Mouse (Mus musculus): ENCODE results near the gene Olfr430. TPM values are rescaled to one million over a fixed set of nuclear protein-coding genes. Genes with fewer than 3 reads are reported as not detected.
A peak's percentile ranks its signal among the peaks of the same experiment; 100 is the strongest.
"Not testable (repeated sequence)": the region's sequence is repeated elsewhere in the genome, so short reads cannot be mapped to it uniquely, and the experiment has no call there.

Olfr430 gene
- polyA plus RNA-seq, 1 experiment from 2014 or later: not detected

GRCm38 (mm10) chr1:174049357-174049756 lies 17.0 kb upstream of the Olfr430 start:
- H3K27me3 ChIP-seq (ENCODE audit: control insufficient read depth, insufficient read depth, low read length); DNase-seq (ENCODE audit: low spot score); H3K9me3 ChIP-seq (ENCODE audit: control insufficient read depth, low read length); H3K9ac ChIP-seq (ENCODE audit: low read depth, low read length); H3K4me3 ChIP-seq (ENCODE audit: low read depth, low read length); ATAC-seq (ENCODE audit: low FRiP score); H3K4me2 ChIP-seq (replicated peaks; ENCODE audit: low read depth, low read length); H3K27ac ChIP-seq (ENCODE audit: low read depth, low read length); H3K4me1 ChIP-seq (replicated peaks; ENCODE audit: control insufficient read depth, insufficient read depth, low read length); H3K36me3 ChIP-seq (ENCODE audit: control insufficient read depth, insufficient read depth, low read length): not testable (repeated sequence)
- 73% methylated on average over 4 of the region's 4 CpGs for WGBS

- H3K9me3 ChIP-seq (ENCODE audit: control insufficient read depth, low read length): no peaks in the 10 kb centered on the region
- DNase-seq (ENCODE audit: low spot score): no peak
- ATAC-seq (ENCODE audit: low FRiP score): no peak
- WGBS: 97% methylated on average over 4 of the region's 4 CpGs
- no peak overlapping the region for H3K4me3 ChIP-seq (ENCODE audit: low read depth, low read length)
- H3K27me3 ChIP-seq (ENCODE audit: control insufficient read depth, insufficient read depth, low read length): no peaks in the 10 kb centered on the region
- no peaks in the 10 kb centered on the region for H3K36me3 ChIP-seq (ENCODE audit: control insufficient read depth, insufficient read depth, low read length)
- H3K9ac ChIP-seq (ENCODE audit: low read depth, low read length): no peak overlapping the region
- H3K4me1 ChIP-seq (replicated peaks; ENCODE audit: control insufficient read depth, insufficient read depth, low read length): no peaks in the 10 kb centered on the region
- no peak overlapping the region for H3K27ac ChIP-seq (ENCODE audit: low read depth, low read length)
- H3K4me2 ChIP-seq (replicated peaks; ENCODE audit: low read depth, low read length): no peak overlapping the region
These were observed 15.9 kb upstream of the Olfr430 start for GRCm38 (mm10) chr1:174050532-174050931.

- Histone ChIP-seq H3K27ac (ENCODE audit: low read depth, low read length) (no peak overlapping the region), H3K4me1 (replicated peaks; ENCODE audit: control insufficient read depth, insufficient read depth, low read length) (no peaks in the 10 kb centered on the region), H3K4me2 (replicated peaks; ENCODE audit: low read depth, low read length) (no peak overlapping the region), H3K27me3 (ENCODE audit: control insufficient read depth, insufficient read depth, low read length) (no peaks in the 10 kb centered on the region), H3K4me3 (ENCODE audit: low read depth, low read length) (no peak overlapping the region), H3K9me3 (ENCODE audit: control insufficient read depth, low read length) (no peaks in the 10 kb centered on the region), H3K9ac (ENCODE audit: low read depth, low read length) (no peak overlapping the region), H3K36me3 (ENCODE audit: control insufficient read depth, insufficient read depth, low read length) (no peaks in the 10 kb centered on the region)
- 89% methylated on average over 4 of the region's 4 CpGs for WGBS
- DNase-seq (ENCODE audit: low spot score): no peak
- ATAC-seq (ENCODE audit: low FRiP score): no peak
These were observed 14.9 kb upstream of the Olfr430 start for GRCm38 (mm10) chr1:174051515-174051914.

- Histone ChIP-seq H3K27ac (ENCODE audit: low read depth, low read length) (no peak overlapping the region), H3K4me3 (ENCODE audit: low read depth, low read length) (no peak overlapping the region), H3K27me3 (ENCODE audit: control insufficient read depth, insufficient read depth, low read length) (no peaks in the 10 kb centered on the region), H3K4me1 (replicated peaks; ENCODE audit: control insufficient read depth, insufficient read depth, low read length) (no peaks in the 10 kb centered on the region), H3K4me2 (replicated peaks; ENCODE audit: low read depth, low read length) (no peak overlapping the region), H3K9ac (ENCODE audit: low read depth, low read length) (no peak overlapping the region), H3K36me3 (ENCODE audit: control insufficient read depth, insufficient read depth, low read length) (no peaks in the 10 kb centered on the region), H3K9me3 (ENCODE audit: control insufficient read depth, low read length) (no peaks in the 10 kb centered on the region)
- 85% methylated on average over 5 of the region's 5 CpGs for whole genome bisulfite sequencing
- DNase-seq (ENCODE audit: low spot score) (no peak), ATAC-seq (ENCODE audit: low FRiP score) (0 out of 2 replicates have a peak, but pooled peaks have one; percentile 13)
These were observed 14.4 kb upstream of the Olfr430 start for GRCm38 (mm10) chr1:174051931-174052536.

GRCm38 (mm10) chr1:174052981-174053380 lies 13.4 kb upstream of the Olfr430 start:
- no peak overlapping the region for H3K4me3 ChIP-seq (ENCODE audit: low read depth, low read length)
- 90% methylated on average over 3 of the region's 3 CpGs for WGBS
- no peak for DNase-seq (ENCODE audit: low spot score)
- H3K9me3 ChIP-seq (ENCODE audit: control insufficient read depth, low read length): no peaks in the 10 kb centered on the region
- no peak for ATAC-seq (ENCODE audit: low FRiP score)
- H3K27ac ChIP-seq (ENCODE audit: low read depth, low read length): no peak overlapping the region
- no peaks in the 10 kb centered on the region for H3K36me3 ChIP-seq (ENCODE audit: control insufficient read depth, insufficient read depth, low read length)
- H3K4me1 ChIP-seq (replicated peaks; ENCODE audit: control insufficient read depth, insufficient read depth, low read length): no peaks in the 10 kb centered on the region
- no peak overlapping the region for H3K9ac ChIP-seq (ENCODE audit: low read depth, low read length)
- no peaks in the 10 kb centered on the region for H3K27me3 ChIP-seq (ENCODE audit: control insufficient read depth, insufficient read depth, low read length)
- no peak overlapping the region for H3K4me2 ChIP-seq (replicated peaks; ENCODE audit: low read depth, low read length)

GRCm38 (mm10) chr1:174055248-174055647 lies 11.2 kb upstream of the Olfr430 start:
- Histone ChIP-seq H3K9me3 (ENCODE audit: control insufficient read depth, low read length) (no peaks in the 10 kb centered on the region), H3K4me1 (replicated peaks; ENCODE audit: control insufficient read depth, insufficient read depth, low read length) (no peaks in the 10 kb centered on the region), H3K27ac (ENCODE audit: low read depth, low read length) (no peak overlapping the region), H3K36me3 (ENCODE audit: control insufficient read depth, insufficient read depth, low read length) (no peaks in the 10 kb centered on the region), H3K9ac (ENCODE audit: low read depth, low read length) (no peak overlapping the region), H3K27me3 (ENCODE audit: control insufficient read depth, insufficient read depth, low read length) (no peaks in the 10 kb centered on the region), H3K4me3 (ENCODE audit: low read depth, low read length) (no peak overlapping the region), H3K4me2 (replicated peaks; ENCODE audit: low read depth, low read length) (no peak overlapping the region)
- WGBS: 86% methylated on average over 2 of the region's 2 CpGs
- ATAC-seq (ENCODE audit: low FRiP score) (no peak), DNase-seq (ENCODE audit: low spot score) (no peak)

- 92% methylated on average over 2 of the region's 2 CpGs for WGBS
- no peaks in the 10 kb centered on the region for H3K9me3 ChIP-seq (ENCODE audit: control insufficient read depth, low read length)
These were observed 17.6 kb downstream of the Olfr430 start, which contains the start of gene Olfr429 for GRCm38 (mm10) chr1:174084031-174084430. TSS of gene Olfr429 (plus strand) at chr1:174084331.

GRCm38 (mm10) chr1:174096591-174096990 lies 30.2 kb downstream of the Olfr430 start, which contains the start of gene Olfr427:
TSS of gene Olfr427 (plus strand) at chr1:174096891.
- Histone ChIP-seq H3K36me3 (ENCODE audit: control insufficient read depth, insufficient read depth, low read length) (no peaks in the 10 kb centered on the region), H3K4me2 (replicated peaks; ENCODE audit: low read depth, low read length) (no peak within 1 kb of the TSS), H3K4me3 (ENCODE audit: low read depth, low read length) (no peak within 1 kb of the TSS), H3K27me3 (ENCODE audit: control insufficient read depth, insufficient read depth, low read length) (no peaks in the 10 kb centered on the region), H3K27ac (ENCODE audit: low read depth, low read length) (no peak within 1 kb of the TSS), H3K9me3 (ENCODE audit: control insufficient read depth, low read length) (no peaks in the 10 kb centered on the region), H3K4me1 (replicated peaks; ENCODE audit: control insufficient read depth, insufficient read depth, low read length) (no peaks in the 10 kb centered on the region), H3K9ac (ENCODE audit: low read depth, low read length) (no peak within 1 kb of the TSS)
- ATAC-seq (ENCODE audit: low FRiP score): no peak
- 89% methylated on average over 1 of the region's 1 CpGs for WGBS
- DNase-seq (ENCODE audit: low spot score): no peak

More at GRCm38 (mm10) chr1:174084031-174084430, 17.6 kb downstream of the Olfr430 start, which contains the start of gene Olfr429:
- Histone ChIP-seq H3K4me3 (ENCODE audit: low read depth, low read length) (no peak within 1 kb of the TSS), H3K4me2 (replicated peaks; ENCODE audit: low read depth, low read length) (no peak within 1 kb of the TSS), H3K27ac (ENCODE audit: low read depth, low read length) (no peak within 1 kb of the TSS), H3K9ac (ENCODE audit: low read depth, low read length) (no peak within 1 kb of the TSS), H3K27me3 (ENCODE audit: control insufficient read depth, insufficient read depth, low read length) (no peaks in the 10 kb centered on the region), H3K4me1 (replicated peaks; ENCODE audit: control insufficient read depth, insufficient read depth, low read length) (no peaks in the 10 kb centered on the region), H3K36me3 (ENCODE audit: control insufficient read depth, insufficient read depth, low read length) (no peaks in the 10 kb centered on the region)
- ATAC-seq (ENCODE audit: low FRiP score) (no peak), DNase-seq (ENCODE audit: low spot score) (no peak)

GRCm38 (mm10) chr1:174103735-174104134 lies 37.3 kb downstream of the Olfr430 start:
- DNase-seq (ENCODE audit: low spot score): no peak
- no peak overlapping the region for H3K4me3 ChIP-seq (ENCODE audit: low read depth, low read length)
- no peaks in the 10 kb centered on the region for H3K27me3 ChIP-seq (ENCODE audit: control insufficient read depth, insufficient read depth, low read length)
- 60% methylated on average over 2 of the region's 2 CpGs for WGBS
- no peak overlapping the region for H3K9ac ChIP-seq (ENCODE audit: low read depth, low read length)
- H3K36me3 ChIP-seq (ENCODE audit: control insufficient read depth, insufficient read depth, low read length): no peaks in the 10 kb centered on the region
- H3K4me1 ChIP-seq (replicated peaks; ENCODE audit: control insufficient read depth, insufficient read depth, low read length): no peaks in the 10 kb centered on the region
- ATAC-seq (ENCODE audit: low FRiP score): no peak
- no peak overlapping the region for H3K4me2 ChIP-seq (replicated peaks; ENCODE audit: low read depth, low read length)
- no peak overlapping the region for H3K27ac ChIP-seq (ENCODE audit: low read depth, low read length)
- H3K9me3 ChIP-seq (ENCODE audit: control insufficient read depth, low read length): no peaks in the 10 kb centered on the region

All from hindbrain, embryonic 11.5 days (tissue).